Mouse (Mus musculus) kidney, adult 2 months (tissue): Measurements from ENCODE around the gene Pnpla8.

ENCODE experiments used
- CTCF ChIP-seq: fragments of 200-500 bp; conservative IDR thresholded peaks from 2 replicates; pipeline ENCODE4 v1.5.1; 2011; ENCODE audit warnings: low read depth, mild to moderate bottlenecking, control low read depth, low read length, moderate library complexity, mixed read lengths; ENCODE audit not compliant: insufficient read depth, insufficient read length
- POLR2A ChIP-seq: fragments of 200-500 bp; IDR thresholded peaks from one replicate; pipeline ENCODE4 v1.6.1; 2011; ENCODE audit warnings: low read depth, low read length, control low read depth

- TF ChIP-seq POLR2A, result no peak
- no peak for TF ChIP-seq CTCF
Observed at GRCm38 (mm10) chr12:44245739-44246138, 24.6 kb downstream of the Pnpla8 start.
